Mouse (Mus musculus): Measurements from ENCODE around the gene Otulin. TPM values are rescaled to one million over a fixed set of nuclear protein-coding genes. Genes with fewer than 3 reads are reported as not detected.

The Otulin gene
- polyA plus RNA-seq, 1 experiment from 2014 or later, result 32.2 TPM

DNA sequence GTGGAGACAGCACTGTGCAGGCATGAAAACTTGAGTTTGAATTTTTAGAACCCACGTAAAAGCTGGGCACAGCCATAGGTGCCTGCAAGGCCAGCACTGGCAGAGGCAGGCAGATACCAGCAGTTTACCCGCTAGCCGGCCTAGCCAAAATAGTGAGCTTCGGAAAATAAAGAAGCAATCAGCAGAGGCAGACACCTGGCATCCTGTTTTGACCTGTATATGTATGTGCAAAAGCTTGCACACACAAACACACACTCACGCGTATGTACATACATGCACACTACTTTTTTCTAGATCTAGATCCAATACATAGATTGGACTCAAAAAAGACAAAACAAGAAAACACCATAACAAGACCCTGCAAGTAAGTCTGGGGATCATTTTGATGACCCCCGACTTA lies 38.1 kb upstream of the Otulin start:
- H3K36me3 ChIP-seq, result no peaks in the 10 kb centered on the region
- no peak overlapping the region for H3K27ac ChIP-seq
- H3K9ac ChIP-seq, result no peak overlapping the region
- no peak for ATAC-seq (ENCODE audit: borderline replicate concordance, extremely low read depth, low FRiP score, low TSS enrichment)
- peaks cover 9% of the 10 kb centered on the region for H3K4me1 ChIP-seq
- 89% methylated on average over 7 of the region's 7 CpGs for WGBS
- no peak overlapping the region for H3K4me3 ChIP-seq
- H3K9me3 ChIP-seq, result no peaks in the 10 kb centered on the region
- no peaks in the 10 kb centered on the region for H3K27me3 ChIP-seq
- H3K4me2 ChIP-seq, result no peak overlapping the region

DNA sequence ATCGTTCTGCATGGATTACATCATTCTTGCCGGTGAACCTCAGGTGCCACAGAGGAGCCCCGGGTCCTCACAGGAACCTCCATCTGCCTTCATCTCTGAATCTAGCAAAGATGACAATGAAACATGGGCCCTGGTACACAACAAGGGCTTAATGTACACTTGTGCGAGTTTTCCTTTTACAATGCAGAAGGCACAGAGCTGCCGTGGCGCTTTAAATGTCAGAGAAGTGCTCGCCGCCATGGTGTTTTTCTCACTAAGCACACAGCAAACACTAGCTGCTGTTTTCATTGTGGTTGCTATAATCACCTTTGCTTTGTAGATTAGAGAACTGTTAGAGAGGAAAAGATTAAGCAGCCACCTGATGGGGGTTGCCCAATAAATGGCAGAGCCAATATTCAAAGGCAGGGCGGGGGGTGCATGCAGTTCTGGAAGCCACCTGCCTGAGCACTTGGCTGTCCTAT lies 37.5 kb upstream of the Otulin start:
- Histone ChIP-seq H3K4me3 (no peak overlapping the region), H3K36me3 (no peaks in the 10 kb centered on the region), H3K9ac (no peak overlapping the region), H3K4me2 (no peak overlapping the region), H3K4me1 (peaks cover 9% of the 10 kb centered on the region), H3K27me3 (no peaks in the 10 kb centered on the region), H3K27ac (no peak overlapping the region), H3K9me3 (no peaks in the 10 kb centered on the region)
- ATAC-seq (ENCODE audit: borderline replicate concordance, extremely low read depth, low FRiP score, low TSS enrichment), result no peak
- 75% methylated on average over 9 of the region's 9 CpGs for WGBS

DNA sequence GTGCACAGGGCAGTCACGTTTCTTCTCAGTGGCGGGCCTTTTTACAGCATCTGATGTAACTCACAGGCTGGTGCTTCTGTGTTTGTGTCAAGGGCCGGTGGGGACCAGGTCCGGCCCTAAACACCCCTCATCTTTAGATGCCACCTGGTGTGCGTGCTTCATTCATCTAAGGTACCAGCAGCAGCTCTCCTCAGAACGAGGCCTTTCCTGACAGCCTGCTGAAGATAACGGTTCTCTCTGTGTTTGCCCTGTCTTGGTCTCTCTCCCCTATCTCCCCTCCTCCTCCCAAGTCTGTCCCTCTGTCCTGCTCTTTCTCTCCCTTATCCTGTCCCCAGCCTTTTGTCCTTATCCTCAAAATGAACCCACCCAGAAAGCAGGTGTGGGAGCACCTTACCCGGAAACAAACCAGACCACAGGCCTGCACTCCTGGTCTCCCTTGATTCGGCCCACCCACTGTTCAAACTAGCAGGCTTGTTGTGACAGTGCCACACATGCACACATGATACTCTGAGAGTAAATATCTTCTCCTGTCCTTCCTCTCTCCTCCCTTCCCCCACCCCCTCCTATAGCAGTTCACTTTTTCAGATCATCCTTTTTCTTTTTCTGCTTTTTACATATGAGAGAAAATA lies 36.5 kb upstream of the Otulin start:
- no peak for ATAC-seq (ENCODE audit: borderline replicate concordance, extremely low read depth, low FRiP score, low TSS enrichment)
- H3K9me3 ChIP-seq, result no peaks in the 10 kb centered on the region
- WGBS, result 57% methylated on average over 9 of the region's 9 CpGs
- H3K4me2 ChIP-seq, result no peak overlapping the region
- no peaks in the 10 kb centered on the region for H3K27me3 ChIP-seq
- no peak overlapping the region for H3K4me3 ChIP-seq
- H3K27ac ChIP-seq, result no peak overlapping the region
- peaks cover 9% of the 10 kb centered on the region for H3K4me1 ChIP-seq
- no peak overlapping the region for H3K9ac ChIP-seq
- no peaks in the 10 kb centered on the region for H3K36me3 ChIP-seq

DNA sequence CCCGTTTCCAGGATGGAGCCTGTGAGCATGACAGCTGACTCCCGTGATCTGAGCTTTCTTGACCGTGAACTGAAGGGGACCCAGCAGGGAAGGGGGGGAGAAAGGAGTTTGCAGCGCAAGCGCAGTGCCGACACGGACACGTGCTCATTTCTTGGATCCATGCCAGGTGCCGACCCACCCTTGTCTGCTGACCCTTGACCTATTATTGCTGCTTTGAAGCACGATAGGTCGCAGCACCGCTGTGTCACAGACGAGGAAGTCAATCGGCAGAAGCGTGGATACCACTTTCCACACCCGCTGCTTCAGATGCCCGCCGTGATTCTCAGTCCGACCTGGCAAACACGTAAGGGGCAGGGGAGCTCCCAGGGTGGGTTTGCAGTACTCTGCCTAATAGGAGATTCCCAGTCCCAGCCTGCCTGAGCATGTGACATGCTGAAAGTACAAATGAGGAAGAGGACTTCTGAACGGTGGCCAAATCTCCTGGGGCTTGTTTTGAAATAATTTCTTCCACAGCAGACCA lies 35.0 kb upstream of the Otulin start:
- Histone ChIP-seq H3K4me1 (peaks cover 9% of the 10 kb centered on the region), H3K36me3 (no peaks in the 10 kb centered on the region), H3K9me3 (no peaks in the 10 kb centered on the region), H3K4me3 (0 out of 2 replicates have a peak overlapping the region, but pooled peaks have one; percentile 13), H3K4me2 (peak overlapping the region; percentile 51), H3K9ac (no peak overlapping the region), H3K27me3 (no peaks in the 10 kb centered on the region), H3K27ac (peak overlapping the region; percentile 43; the same call in 1 of the 2 replicates)
- ATAC-seq (ENCODE audit: borderline replicate concordance, extremely low read depth, low FRiP score, low TSS enrichment), result peak; percentile 65; the same call in 1 of the 2 replicates
- 28% methylated on average over 21 of the region's 21 CpGs for WGBS

DNA sequence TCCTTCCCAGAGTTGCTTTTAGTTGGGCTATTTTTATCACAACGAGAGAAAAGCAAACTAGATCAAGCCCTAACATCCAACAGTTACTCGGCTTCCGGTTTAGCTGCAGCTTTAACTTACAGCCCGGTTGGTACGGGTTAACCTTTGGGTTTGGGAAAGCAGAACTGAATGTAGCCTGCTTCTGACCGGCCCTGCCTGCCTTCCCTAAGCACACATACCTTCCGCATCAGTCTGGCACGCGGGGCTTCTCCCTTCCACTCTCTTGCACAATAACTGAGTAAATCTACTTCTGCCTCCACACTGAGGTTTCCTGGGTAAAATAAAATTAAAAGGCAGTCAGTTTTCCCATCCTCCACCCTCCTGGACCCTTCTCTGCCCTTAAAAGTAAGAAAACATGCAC lies 33.6 kb upstream of the Otulin start:
- Histone ChIP-seq H3K4me3 (no peak overlapping the region), H3K27ac (no peak overlapping the region), H3K9me3 (no peaks in the 10 kb centered on the region), H3K9ac (no peak overlapping the region), H3K4me2 (no peak overlapping the region), H3K4me1 (peaks cover 9% of the 10 kb centered on the region), H3K27me3 (no peaks in the 10 kb centered on the region), H3K36me3 (no peaks in the 10 kb centered on the region)
- WGBS, result 79% methylated on average over 9 of the region's 9 CpGs
- ATAC-seq (ENCODE audit: borderline replicate concordance, extremely low read depth, low FRiP score, low TSS enrichment), result no peak

DNA sequence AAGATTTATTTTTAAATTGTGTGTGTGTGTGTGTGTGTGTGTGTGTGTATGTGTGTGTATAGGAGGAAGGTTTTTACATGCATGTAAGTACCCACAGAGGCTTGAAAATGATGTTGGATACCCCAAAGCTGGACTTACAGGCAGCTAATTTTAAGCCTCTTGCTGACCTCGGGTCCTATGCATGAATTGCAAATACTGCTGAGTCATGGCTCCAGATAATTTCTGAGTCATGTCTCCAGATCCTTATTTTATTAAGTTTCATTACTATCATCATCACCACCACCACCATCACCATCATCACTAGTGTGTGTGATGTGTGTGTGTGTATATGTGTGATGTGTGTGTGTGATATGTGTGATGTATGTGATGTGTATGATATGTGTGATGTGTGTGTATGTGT lies 32.2 kb upstream of the Otulin start:
- no peak overlapping the region for H3K4me2 ChIP-seq
- no peak for ATAC-seq (ENCODE audit: borderline replicate concordance, extremely low read depth, low FRiP score, low TSS enrichment)
- H3K4me1 ChIP-seq, result peaks cover 9% of the 10 kb centered on the region
- WGBS, result 52% methylated on average over 1 of the region's 1 CpGs
- H3K9me3 ChIP-seq, result no peaks in the 10 kb centered on the region
- H3K27ac ChIP-seq, result no peak overlapping the region
- no peaks in the 10 kb centered on the region for H3K36me3 ChIP-seq
- no peak overlapping the region for H3K4me3 ChIP-seq
- H3K9ac ChIP-seq, result no peak overlapping the region
- no peaks in the 10 kb centered on the region for H3K27me3 ChIP-seq

DNA sequence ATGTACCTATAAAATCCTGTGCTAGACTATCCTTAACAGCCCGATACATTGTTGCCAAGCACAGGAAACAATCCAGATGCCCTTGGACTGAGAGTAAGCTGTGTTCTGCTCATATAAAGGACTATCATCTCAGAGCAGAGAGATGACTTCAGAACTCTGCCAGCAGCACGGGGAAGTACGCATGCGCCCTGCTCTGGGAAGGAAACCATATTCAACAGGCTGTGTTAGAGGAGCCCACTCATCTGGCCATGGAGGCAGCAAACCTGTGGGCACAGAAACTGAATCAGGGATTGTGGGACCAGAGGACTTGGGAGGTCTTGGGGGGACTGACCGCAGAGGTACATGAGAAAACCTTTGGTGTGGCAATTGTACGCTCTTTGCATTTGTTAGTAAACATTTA lies 31.2 kb upstream of the Otulin start:
- Histone ChIP-seq H3K27ac (no peak overlapping the region), H3K4me2 (no peak overlapping the region), H3K9me3 (no peaks in the 10 kb centered on the region), H3K9ac (no peak overlapping the region), H3K4me3 (no peak overlapping the region), H3K4me1 (peaks cover 9% of the 10 kb centered on the region), H3K36me3 (no peaks in the 10 kb centered on the region), H3K27me3 (no peaks in the 10 kb centered on the region)
- ATAC-seq (ENCODE audit: borderline replicate concordance, extremely low read depth, low FRiP score, low TSS enrichment), result no peak
- 89% methylated on average over 6 of the region's 6 CpGs for whole genome bisulfite sequencing

DNA sequence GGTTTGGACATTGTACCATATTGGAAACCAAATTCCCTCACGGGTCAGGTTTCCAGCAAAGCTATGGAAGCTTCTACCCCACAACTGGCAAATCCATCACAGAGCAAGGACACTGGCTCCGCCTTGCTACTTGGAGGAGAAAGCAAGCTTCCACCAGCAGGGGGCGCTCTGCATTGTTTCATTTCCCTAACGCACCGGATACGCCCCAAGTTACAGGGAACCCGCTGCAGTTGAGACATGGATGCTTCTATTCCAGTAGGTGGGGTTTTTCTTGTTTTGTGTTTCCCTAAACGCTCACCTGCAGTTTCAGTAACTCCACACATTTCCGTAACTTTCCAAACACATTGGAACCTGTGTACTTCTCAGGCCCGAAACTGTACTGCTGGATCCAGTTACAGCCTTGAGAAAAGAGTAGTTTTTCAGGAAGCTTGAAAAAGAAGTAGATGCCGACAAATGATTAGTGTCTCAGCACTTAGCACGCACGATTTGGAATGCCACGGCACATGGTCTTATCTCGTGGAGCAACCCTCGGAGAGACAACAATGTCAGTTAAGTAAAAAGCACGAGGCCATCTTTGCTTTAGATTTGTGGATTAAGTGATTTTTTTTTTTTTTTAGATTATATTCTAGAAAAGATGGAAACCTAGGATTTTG lies 29.2 kb upstream of the Otulin start:
- H3K4me2 ChIP-seq, result no peak overlapping the region
- no peaks in the 10 kb centered on the region for H3K36me3 ChIP-seq
- whole genome bisulfite sequencing, result 32% methylated on average over 17 of the region's 17 CpGs
- H3K4me3 ChIP-seq, result no peak overlapping the region
- no peak overlapping the region for H3K9ac ChIP-seq
- ATAC-seq (ENCODE audit: borderline replicate concordance, extremely low read depth, low FRiP score, low TSS enrichment), result no peak
- no peaks in the 10 kb centered on the region for H3K9me3 ChIP-seq
- H3K27ac ChIP-seq, result no peak overlapping the region
- no peaks in the 10 kb centered on the region for H3K27me3 ChIP-seq
- no peaks in the 10 kb centered on the region for H3K4me1 ChIP-seq

DNA sequence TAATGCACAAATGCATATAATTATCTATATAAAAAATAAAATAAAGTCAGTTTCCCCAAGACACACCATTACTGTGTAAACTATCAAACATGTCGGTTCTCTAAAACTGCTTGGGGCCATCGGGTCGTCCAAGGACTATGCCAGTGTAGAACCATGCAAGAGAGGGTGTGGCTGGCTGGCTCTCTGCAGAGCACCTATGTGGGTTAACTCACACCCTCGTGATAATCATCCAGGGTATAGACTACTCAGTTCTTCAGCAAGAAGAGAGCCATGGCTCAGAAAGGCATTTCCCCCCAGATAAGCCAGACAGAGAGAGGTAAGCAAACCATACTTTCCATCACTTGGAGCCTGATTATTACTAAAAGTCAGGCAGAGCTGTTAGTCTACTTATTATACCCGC lies 28.6 kb upstream of the Otulin start:
- Histone ChIP-seq H3K9ac (no peak overlapping the region), H3K27me3 (no peaks in the 10 kb centered on the region), H3K4me2 (no peak overlapping the region), H3K27ac (no peak overlapping the region), H3K4me1 (no peaks in the 10 kb centered on the region), H3K36me3 (no peaks in the 10 kb centered on the region), H3K4me3 (no peak overlapping the region), H3K9me3 (no peaks in the 10 kb centered on the region)
- ATAC-seq (ENCODE audit: borderline replicate concordance, extremely low read depth, low FRiP score, low TSS enrichment), result no peak
- WGBS, result 81% methylated on average over 5 of the region's 5 CpGs

DNA sequence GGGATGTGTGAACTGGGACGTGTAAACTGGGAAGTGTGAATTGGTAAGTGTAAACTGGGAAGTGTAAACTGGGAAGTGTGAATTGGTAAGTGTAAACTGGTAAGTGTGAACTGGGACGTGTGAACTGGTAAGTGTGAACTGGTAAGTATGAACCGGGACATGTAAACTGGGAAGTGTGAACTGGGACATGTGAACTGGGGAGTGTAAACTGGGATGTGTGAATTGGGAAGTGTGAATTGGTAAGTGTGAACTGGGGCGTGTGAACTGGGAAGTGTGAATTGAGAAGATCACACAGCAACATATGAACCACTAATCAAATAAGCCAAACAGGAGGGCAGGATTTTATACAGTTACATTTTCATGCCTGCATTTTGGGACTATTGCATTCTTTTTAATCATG lies 27.9 kb upstream of the Otulin start:
- no peak for ATAC-seq (ENCODE audit: borderline replicate concordance, extremely low read depth, low FRiP score, low TSS enrichment)
- WGBS, result 88% methylated on average over 4 of the region's 4 CpGs

DNA sequence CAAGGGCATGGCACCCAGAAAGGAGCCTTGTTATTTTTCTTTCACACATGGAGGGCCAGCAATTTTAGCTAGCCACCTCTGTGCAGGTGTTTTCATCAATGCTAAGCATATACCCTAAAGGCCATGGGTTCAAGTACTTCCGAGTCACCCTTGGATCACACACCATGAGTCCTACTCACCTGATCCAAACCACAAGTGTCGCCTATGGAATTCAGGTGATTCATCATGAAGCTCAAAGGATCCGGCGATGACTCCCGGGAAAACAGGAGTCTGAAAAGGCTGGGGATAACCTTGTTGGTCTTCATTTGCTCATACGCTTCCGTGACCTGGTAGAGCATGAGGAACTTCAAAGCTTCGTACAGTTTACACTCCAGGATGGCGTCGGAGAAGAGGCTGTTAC lies 27.4 kb upstream of the Otulin start:
- ATAC-seq (ENCODE audit: borderline replicate concordance, extremely low read depth, low FRiP score, low TSS enrichment), result no peak
- Histone ChIP-seq H3K27me3 (no peaks in the 10 kb centered on the region), H3K4me2 (no peak overlapping the region), H3K27ac (no peak overlapping the region), H3K4me3 (no peak overlapping the region), H3K4me1 (no peaks in the 10 kb centered on the region), H3K9me3 (no peaks in the 10 kb centered on the region), H3K9ac (no peak overlapping the region), H3K36me3 (no peaks in the 10 kb centered on the region)
- 92% methylated on average over 10 of the region's 10 CpGs for WGBS

More for the DNA sequence above, 27.9 kb upstream of the Otulin start:
- H3K27ac ChIP-seq, result no peak overlapping the region
- no peaks in the 10 kb centered on the region for H3K36me3 ChIP-seq
- H3K4me1 ChIP-seq, result no peaks in the 10 kb centered on the region
- H3K4me2 ChIP-seq, result no peak overlapping the region
- no peak overlapping the region for H3K4me3 ChIP-seq
- H3K9ac ChIP-seq, result no peak overlapping the region
- no peaks in the 10 kb centered on the region for H3K27me3 ChIP-seq
- no peaks in the 10 kb centered on the region for H3K9me3 ChIP-seq

DNA sequence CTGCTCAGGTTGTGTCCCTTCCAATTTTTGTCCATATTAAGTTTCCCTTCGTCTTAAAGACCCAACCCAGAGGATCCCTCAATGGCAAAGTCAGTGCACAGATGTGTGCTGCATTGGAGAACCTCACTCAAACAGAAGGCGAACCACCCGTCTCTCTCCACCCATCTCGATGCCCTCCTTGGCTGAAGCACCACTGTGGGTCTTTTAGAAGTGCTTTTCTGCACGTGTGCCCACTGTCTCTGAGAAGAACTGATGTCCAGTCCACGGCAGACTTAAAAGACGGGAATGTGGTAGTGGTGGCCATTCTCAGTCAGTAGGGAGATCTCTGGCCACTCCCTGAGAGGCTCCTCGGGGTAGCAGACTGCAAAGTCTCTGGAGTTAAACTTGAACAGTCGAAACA lies 26.1 kb upstream of the Otulin start:
- H3K27ac ChIP-seq, result no peak overlapping the region
- no peaks in the 10 kb centered on the region for H3K9me3 ChIP-seq
- 71% methylated on average over 9 of the region's 9 CpGs for WGBS
- ATAC-seq (ENCODE audit: borderline replicate concordance, extremely low read depth, low FRiP score, low TSS enrichment), result no peak
- no peak overlapping the region for H3K9ac ChIP-seq
- no peaks in the 10 kb centered on the region for H3K4me1 ChIP-seq
- no peak overlapping the region for H3K4me2 ChIP-seq
- no peaks in the 10 kb centered on the region for H3K27me3 ChIP-seq
- H3K36me3 ChIP-seq, result no peaks in the 10 kb centered on the region
- H3K4me3 ChIP-seq, result no peak overlapping the region

Measured in lung, embryonic 15.5 days (tissue).